Mouse (Mus musculus) megakaryocyte, embryonic 14.5 days (primary cell): ENCODE data around the gene Hdac1.

Source experiments
- FLI1 ChIP-seq: IDR thresholded peaks from 2 replicates; pipeline ENCODE4 v1.6.1; 2012; ENCODE audit warnings: low read length, inconsistent platforms, mixed read lengths
- GATA1 ChIP-seq: IDR thresholded peaks from 3 replicates; pipeline ENCODE4 v1.6.1; 2012; ENCODE audit warnings: mixed read lengths, low read length, inconsistent platforms, borderline replicate concordance

DNA sequence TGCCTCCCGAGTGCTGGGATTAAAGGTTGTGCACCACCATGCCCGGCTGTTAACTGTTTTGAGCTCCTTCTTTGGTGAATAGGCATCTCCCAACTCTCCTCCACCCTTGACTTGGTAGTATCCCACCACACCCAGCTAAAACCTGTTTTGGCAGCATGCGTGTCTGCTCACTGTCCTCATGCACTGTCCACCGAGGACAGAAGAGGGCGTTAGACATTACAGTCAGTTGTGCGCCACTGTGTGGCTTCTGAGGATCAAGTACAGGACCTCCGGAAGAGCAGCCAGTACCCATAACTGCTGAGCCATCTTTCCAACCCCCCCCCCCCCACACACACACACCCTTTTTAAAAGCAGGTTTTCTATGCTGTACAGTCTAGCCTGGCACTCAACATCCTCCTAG lies 47.8 kb downstream of the Hdac1 start:
- TF ChIP-seq GATA1, result no peak
- no peak for TF ChIP-seq FLI1
